Mouse (Mus musculus) heart, postnatal 0 days (tissue): ENCODE measurements around the gene Ccna2. TPM values are rescaled to one million over a fixed set of nuclear protein-coding genes. Genes with fewer than 3 reads are reported as not detected.

Experiments used
- ATAC-seq: fragments of 200-750 bp; cut with Nextera tagmentation; 2 replicates; pipeline ENCODE4 v1.8.0; 2017; ENCODE audit warnings: low read depth, moderate number of reproducible peaks, moderate library complexity; ENCODE audit not compliant: insufficient read depth
- DNase-seq: peaks from one replicate; pipeline ENCODE4 v3.0.0-alpha.2; 2016; ENCODE audit warnings: low spot score
- H3K27ac ChIP-seq: fragments of 300-500 bp; sonication (generic); 2 replicates; pipeline ENCODE4 v1.5.1; 2014; ENCODE audit warnings: low read depth, mild to moderate bottlenecking
- H3K27me3 ChIP-seq: fragments of 300-500 bp; sonication (generic); 2 replicates; pipeline ENCODE4 v1.6.1; 2014; ENCODE audit warnings: low read length, mixed read lengths; ENCODE audit not compliant: control insufficient read depth, insufficient read depth
- H3K36me3 ChIP-seq: fragments of 300-500 bp; sonication (generic); replicated peaks from 2 replicates; pipeline ENCODE4 v1.6.1; 2014; ENCODE audit warnings: low read length, mixed read lengths; ENCODE audit not compliant: control insufficient read depth, insufficient read depth
- H3K4me1 ChIP-seq: fragments of 300-500 bp; sonication (generic); 2 replicates; pipeline ENCODE4 v1.6.1; 2014; ENCODE audit warnings: antibody characterized with exemption; ENCODE audit not compliant: control insufficient read depth, insufficient read depth
- H3K4me2 ChIP-seq: fragments of 300-500 bp; sonication (generic); 2 replicates; pipeline ENCODE4 v1.6.1; 2014; ENCODE audit warnings: low read depth, mild to moderate bottlenecking, low read length, moderate library complexity
- H3K4me3 ChIP-seq: fragments of 300-500 bp; sonication (generic); 2 replicates; pipeline ENCODE4 v1.5.1; 2014; ENCODE audit warnings: low read depth, low read length
- H3K9ac ChIP-seq: fragments of 300-500 bp; sonication (generic); replicated peaks from 2 replicates; pipeline ENCODE4 v1.6.1; 2014; ENCODE audit warnings: low read depth, low read length, mixed read lengths
- H3K9me3 ChIP-seq: fragments of 300-500 bp; sonication (generic); replicated peaks from 2 replicates; pipeline ENCODE4 v1.6.1; 2016; ENCODE audit warnings: low read length; ENCODE audit not compliant: control insufficient read depth
- CTCF ChIP-seq: IDR thresholded peaks from 2 replicates; pipeline ENCODE4 v1.5.1; 2016; ENCODE audit warnings: antibody characterized with exemption, control low read depth, low read depth
- EP300 ChIP-seq: IDR thresholded peaks from 2 replicates; pipeline ENCODE4 v1.6.1; 2016; ENCODE audit warnings: antibody characterized with exemption, low read depth
- WGBS: fragments of 180-500 bp; shearing (Covaris S2); extraction: QIAGEN DNeasy Blood & Tissue Kit; methylation state at CpG from one replicate; pipeline ENCODE4 v1.1.7; 2014; 5-methylcytosine and 5-hydroxymethylcytosine counted together
- polyA plus RNA-seq: library from polyadenylated mRNA; unstranded; fragments of >200 nt; fragmentation: Nextera tagmentation; extraction: Ambion mirVana; gene quantifications from 2 replicates; pipeline ENCODE4 v1.2.1, GENCODE M21; 2015
- total RNA-seq: library from RNA; depleted of rRNA; stranded (reverse); fragments of >200 nt; gene quantifications from 2 replicates; pipeline ENCODE4 v1.2.3, GENCODE M21; 2014; ENCODE audit warnings: low replicate concordance; rRNA removed

Ccna2 gene
- total and polyA plus RNA-seq, 2 experiments from 2014 or later = 44.0 to 172 TPM

- H3K4me1 ChIP-seq = peaks cover 3% of the 10 kb centered on the region; the same call in 1 of the 2 replicates
- H3K36me3 ChIP-seq = no peaks in the 10 kb centered on the region
- peaks cover 24% of the 10 kb centered on the region for H3K27me3 ChIP-seq
- ATAC-seq = no peak
- 39% methylated on average over 3 of the region's 3 CpGs for WGBS
- no peaks in the 10 kb centered on the region for H3K9me3 ChIP-seq
- TF ChIP-seq CTCF (no peak), EP300 (no peak)
- no peak overlapping the region for H3K4me2 ChIP-seq
- H3K27ac ChIP-seq = no peak overlapping the region
- DNase-seq = no peak
- no peak overlapping the region for H3K9ac ChIP-seq
- H3K4me3 ChIP-seq = no peak overlapping the region
These were observed 47.5 kb downstream of the Ccna2 start for GRCm38 (mm10) chr3:36524466-36524865.

DNA sequence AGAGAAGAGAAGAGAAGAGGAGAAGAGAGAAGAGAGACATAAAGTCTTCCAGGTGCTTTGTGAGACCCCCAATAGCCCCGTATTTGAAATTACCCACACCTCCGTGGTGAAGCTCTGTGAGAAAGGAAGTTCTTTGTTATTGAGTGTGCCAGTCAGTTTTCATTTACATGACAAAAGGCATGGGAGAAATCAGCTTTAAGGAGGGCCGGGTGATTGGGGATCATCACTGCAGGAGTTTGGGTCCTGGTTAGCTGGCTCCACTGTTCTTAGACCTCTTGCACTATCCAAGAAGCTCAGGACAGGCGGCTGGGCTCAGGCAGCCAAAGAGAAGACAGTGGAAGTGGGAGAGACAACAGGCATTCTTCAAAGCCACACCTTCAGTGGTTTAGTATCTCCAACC lies 49.8 kb downstream of the Ccna2 start:
- Histone ChIP-seq H3K4me3 (no peak overlapping the region), H3K9ac (no peak overlapping the region), H3K4me2 (no peak overlapping the region), H3K9me3 (no peaks in the 10 kb centered on the region), H3K27me3 (peaks cover 24% of the 10 kb centered on the region), H3K27ac (no peak overlapping the region), H3K4me1 (peaks cover 3% of the 10 kb centered on the region; the same call in 1 of the 2 replicates), H3K36me3 (no peaks in the 10 kb centered on the region)
- no peak for TF ChIP-seq EP300
- no peak for DNase-seq
- 49% methylated on average over 4 of the region's 4 CpGs for WGBS
- no peak for ATAC-seq

DNA sequence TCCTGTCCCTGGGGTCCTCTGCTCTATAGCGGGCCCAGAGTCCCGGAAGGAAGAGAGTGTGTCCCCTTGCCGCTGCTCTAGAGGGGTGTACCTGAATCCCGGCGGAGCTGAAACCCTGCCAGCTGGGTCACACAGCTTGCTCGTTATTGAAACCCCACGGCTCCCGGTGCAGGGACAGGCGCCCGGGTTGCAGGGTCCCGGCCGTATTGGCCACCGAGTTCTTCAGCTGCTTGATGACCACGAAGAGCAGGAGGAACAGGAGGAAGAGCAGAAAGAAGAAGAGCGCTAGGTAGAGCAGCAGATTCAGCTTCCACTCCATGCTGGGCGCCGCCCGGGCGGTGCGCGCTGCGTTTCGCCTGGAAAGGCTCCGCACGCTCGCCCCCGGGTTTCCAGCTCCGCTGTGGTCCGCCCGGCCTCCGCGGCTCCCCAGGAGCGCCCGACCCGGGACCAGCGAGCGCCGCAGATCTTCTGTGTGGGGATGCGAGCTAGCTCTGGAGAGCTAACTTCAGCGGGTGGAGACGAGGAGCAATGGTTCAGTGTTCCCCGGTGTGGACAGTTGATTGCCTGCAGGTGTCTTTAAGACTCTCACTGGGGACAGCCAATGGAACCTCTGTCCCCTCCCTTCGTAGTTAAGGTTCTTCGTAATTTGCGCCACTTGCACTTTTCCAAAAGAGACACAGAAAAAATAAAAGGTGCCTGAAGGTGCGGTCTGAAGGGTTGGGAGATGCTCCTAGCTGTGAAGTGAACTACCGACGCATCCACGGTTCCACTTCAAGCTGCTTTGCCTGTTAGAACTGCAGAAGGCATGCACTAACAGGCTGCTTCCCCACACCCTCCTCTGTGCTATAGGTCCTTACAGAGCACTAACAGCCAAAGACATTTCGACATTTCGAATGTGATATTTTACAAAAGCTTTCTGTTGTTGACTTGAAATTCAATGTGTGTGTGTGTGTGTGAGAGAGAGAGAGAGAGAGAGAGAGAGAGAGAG lies 50.6 kb downstream of the Ccna2 start, which contains the start of gene Gm11549:
Gene Gm11549 (minus strand): TSS at position 741 of the 988 bp plus-strand sequence.
- H3K4me3 ChIP-seq = peak within 1 kb of the TSS; percentile 58
- peak; percentile 53 for ATAC-seq
- peaks cover 24% of the 10 kb centered on the region for H3K27me3 ChIP-seq
- DNase-seq = no peak
- no peak for TF ChIP-seq CTCF
- TF ChIP-seq EP300 = no peak
- peak within 1 kb of the TSS; percentile 43; the same call in 1 of the 2 replicates for H3K9ac ChIP-seq
- no peaks in the 10 kb centered on the region for H3K36me3 ChIP-seq
- no peaks in the 10 kb centered on the region for H3K9me3 ChIP-seq
- H3K4me2 ChIP-seq = peak within 1 kb of the TSS; percentile 93
- peaks cover 3% of the 10 kb centered on the region; the same call in 1 of the 2 replicates for H3K4me1 ChIP-seq
- 2% methylated on average over 47 of the region's 51 CpGs for WGBS
- no peak within 1 kb of the TSS for H3K27ac ChIP-seq

DNA sequence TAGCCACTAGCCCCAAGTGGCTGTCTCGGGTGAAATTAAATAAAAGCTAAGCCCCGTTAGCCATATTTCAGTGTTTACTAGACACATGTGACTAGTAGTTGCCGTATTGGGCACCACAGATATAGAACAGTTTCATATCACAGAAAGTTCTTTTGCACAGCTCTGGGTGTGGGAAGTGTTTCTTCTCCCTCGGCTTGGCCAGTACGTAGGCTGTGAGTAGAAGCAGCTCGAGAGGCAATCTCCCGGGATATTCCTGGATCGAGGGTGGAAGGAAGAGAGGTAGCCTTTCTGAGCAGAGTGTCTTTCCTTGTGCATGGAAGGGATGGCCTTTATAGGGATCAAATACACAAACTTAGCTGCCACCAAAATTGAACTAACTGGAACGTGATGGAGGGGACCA lies 55.8 kb downstream of the Ccna2 start:
- ATAC-seq (no peak), DNase-seq (no peak)
- TF ChIP-seq EP300 (no peak), CTCF (no peak)
- Histone ChIP-seq H3K4me2 (no peak overlapping the region), H3K4me3 (no peak overlapping the region), H3K27me3 (peaks cover 13% of the 10 kb centered on the region), H3K4me1 (0 out of 2 replicates have a peak, but pooled peaks cover 3% of the 10 kb centered on the region), H3K27ac (no peak overlapping the region), H3K36me3 (no peaks in the 10 kb centered on the region), H3K9ac (no peak overlapping the region), H3K9me3 (no peaks in the 10 kb centered on the region)
- WGBS = 70% methylated on average over 9 of the region's 9 CpGs

Other genes with a start within 250 kb of the Ccna2 start
- gene Anxa5, start 96.3 kb downstream of the Ccna2 start, total RNA-seq = 162 and 218 TPM in 2 replicates
- gene Anxa5, start 96.3 kb downstream of the Ccna2 start, polyA plus RNA-seq = 261 and 263 TPM in 2 replicates
- gene 1810062G17Rik, start 96.2 kb downstream of the Ccna2 start, total RNA-seq = 6.2 TPM in 1 of 2 replicates, not detected in the other
- 1.2 and 1.8 TPM in 2 replicates for gene 1810062G17Rik, start 96.2 kb downstream of the Ccna2 start, polyA plus RNA-seq
- gene Gm11549, start 50.3 kb downstream of the Ccna2 start, total RNA-seq = 0.66 TPM in 1 of 2 replicates, not detected in the other
- gene Gm11549, start 50.3 kb downstream of the Ccna2 start, polyA plus RNA-seq = 0.07 and 0.26 TPM in 2 replicates
- gene Exosc9, start 19.5 kb downstream of the Ccna2 start, total RNA-seq = 22.6 and 31.7 TPM in 2 replicates
- gene Exosc9, start 19.5 kb downstream of the Ccna2 start, polyA plus RNA-seq = 39.6 and 40.9 TPM in 2 replicates
- 0.50 and 6.0 TPM in 2 replicates for gene Bbs7, start 41.3 kb upstream of the Ccna2 start, total RNA-seq
- gene Bbs7, start 41.3 kb upstream of the Ccna2 start, polyA plus RNA-seq = 7.9 and 8.2 TPM in 2 replicates
- 6.3 and 9.1 TPM in 2 replicates for gene Trpc3, start 118.0 kb upstream of the Ccna2 start, total RNA-seq
- gene Trpc3, start 118.0 kb upstream of the Ccna2 start, polyA plus RNA-seq = 2.8 and 3.5 TPM in 2 replicates